ENCODE assay signal across 13 mouse cellular contexts in the genomic region with DNA sequence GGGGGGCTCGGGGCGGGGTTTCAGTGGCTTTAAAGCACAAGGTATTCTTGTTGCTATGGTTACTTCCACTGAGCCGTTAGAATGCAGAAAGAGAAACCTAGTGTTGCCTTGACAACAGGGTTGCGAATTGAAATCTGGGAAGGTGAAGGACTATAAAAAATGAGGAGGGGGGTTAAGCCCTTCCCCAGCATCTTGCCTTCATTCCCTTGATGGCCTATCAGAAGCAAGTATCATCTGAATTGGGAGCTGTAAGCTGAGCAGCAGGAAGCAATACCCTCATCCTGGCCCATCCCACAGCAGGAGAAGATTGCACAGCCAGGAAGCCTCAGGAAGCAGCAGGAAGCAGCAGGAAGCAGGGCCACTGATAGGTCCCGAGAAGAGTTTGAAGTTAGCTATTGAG.
DNase-seq lines count a peak whose midpoint lies in the region; ATAC-seq and TF ChIP-seq lines count a peak whose summit lies in the region.
"Had no signal": no experiment of that assay in that cellular context is flagged by ENCODE, and none has a peak within 500 bp of the region (broad histone marks: within the 10 kb centered on the region; RNA-seq: fewer than 3 reads in every experiment).

No protein-coding gene starts in this region.

- H3K36me3 ChIP-seq in forebrain, embryonic 13.5 days (ENCODE audit: poor library complexity, severe bottlenecking): no peaks in the 10 kb centered on the region
- H3K36me3 ChIP-seq in midbrain, embryonic 14.5 days (ENCODE audit: control insufficient read depth, insufficient read depth, low read length): no peaks in the 10 kb centered on the region
- no peaks in the 10 kb centered on the region for H3K36me3 ChIP-seq in intestine, postnatal 0 days (ENCODE audit: control insufficient read depth, insufficient read depth)
- H3K36me3 ChIP-seq: embryonic facial prominence, embryonic 13.5 days; G1E had no signal

- 22% methylated on average over 5 of the region's 5 CpGs for WGBS in forebrain, embryonic 13.5 days
- 7% methylated on average over 5 of the region's 5 CpGs for WGBS in midbrain, embryonic 14.5 days
- 30% methylated on average over 5 of the region's 5 CpGs for WGBS in intestine, postnatal 0 days

- TF ChIP-seq CTCF in left cerebral cortex, adult 2 months (IDR thresholded peaks at IDR 0.05): no peak
- no peak for TF ChIP-seq CTCF in brain, embryonic 14.5 days (IDR thresholded peaks at IDR 0.05; ENCODE audit: borderline replicate concordance, extremely low read depth, insufficient read depth, insufficient read length)
- TF ChIP-seq CTCF in intestine, postnatal 0 days (IDR thresholded peaks at IDR 0.05; ENCODE audit: low read depth): no peak

- H3K4me1 ChIP-seq in forebrain, embryonic 13.5 days: peaks cover 9% of the 10 kb centered on the region; the same call in 1 of the 2 replicates
- H3K4me1 ChIP-seq in midbrain, embryonic 14.5 days (ENCODE audit: control insufficient read depth, insufficient read depth, low read length): peaks cover 13% of the 10 kb centered on the region
- no peaks in the 10 kb centered on the region for H3K4me1 ChIP-seq in intestine, postnatal 0 days (replicated peaks; ENCODE audit: control insufficient read depth, insufficient read depth, low read length)

- intact Hi-C loops in left cerebral cortex, adult 2 months (cut with DNase I): no loop called here
- intact Hi-C loops in left cerebral cortex, postnatal 36 days (cut with DNase I): loop anchor here (5.0 kb wide), 1 partner anchor 32 kb away; no protein-coding TSS in a partner anchor

- H3K4me2 ChIP-seq in forebrain, embryonic 13.5 days: no peak overlapping the region
- H3K4me2 ChIP-seq in midbrain, embryonic 14.5 days (ENCODE audit: low read length): no peak overlapping the region
- no peak overlapping the region for H3K4me2 ChIP-seq in intestine, postnatal 0 days (replicated peaks; ENCODE audit: low read depth)
- H3K4me2 ChIP-seq: embryonic facial prominence, embryonic 13.5 days had no signal

- H3K27me3 ChIP-seq in forebrain, embryonic 13.5 days: no peaks in the 10 kb centered on the region
- no peaks in the 10 kb centered on the region for H3K27me3 ChIP-seq in midbrain, embryonic 14.5 days (ENCODE audit: control insufficient read depth, insufficient read depth, low read length)
- no peaks in the 10 kb centered on the region for H3K27me3 ChIP-seq in intestine, postnatal 0 days (replicated peaks; ENCODE audit: control insufficient read depth, insufficient read depth, low read length)
- H3K27me3 ChIP-seq: embryonic facial prominence, embryonic 13.5 days had no signal

- no peak for DNase-seq in left cerebral cortex, adult 2 months (ENCODE audit: extremely low spot score in 1 of 2, low spot score in 2 of 2)
- no peak for DNase-seq in left cerebral cortex, postnatal 36 days (ENCODE audit: low spot score in 2 of 2)
- DNase-seq in brain, embryonic 14.5 days (ENCODE audit: low read depth): peak; percentile 79
- peak; percentile 75 for DNase-seq in midbrain, embryonic 14.5 days
- DNase-seq in adipocyte (ENCODE audit: low spot score): no peak
- DNase-seq in spleen, adult 18-20 months: no peak
- DNase-seq: adrenal gland, postnatal 25 days; kidney, adult 2 months; left cerebral cortex, postnatal 4 days had no signal

- no peak overlapping the region for H3K4me3 ChIP-seq in left cerebral cortex, adult 2 months
- H3K4me3 ChIP-seq in forebrain, embryonic 13.5 days: no peak overlapping the region
- no peak overlapping the region for H3K4me3 ChIP-seq in midbrain, embryonic 14.5 days (replicated peaks; ENCODE audit: low read depth, low read length)
- no peak overlapping the region for H3K4me3 ChIP-seq in intestine, postnatal 0 days (ENCODE audit: low read depth, low read length)
- H3K4me3 ChIP-seq: embryonic facial prominence, embryonic 13.5 days had no signal

- 0 out of 2 replicates have a peak overlapping the region, but pooled peaks have one; percentile 4 for H3K27ac ChIP-seq in left cerebral cortex, adult 2 months
- 0 out of 2 replicates have a peak overlapping the region, but pooled peaks have one; percentile 14 for H3K27ac ChIP-seq in forebrain, embryonic 13.5 days
- peak overlapping the region; percentile 67 for H3K27ac ChIP-seq in midbrain, embryonic 14.5 days (replicated peaks; ENCODE audit: low read depth, low read length)
- H3K27ac ChIP-seq in intestine, postnatal 0 days (ENCODE audit: low read depth, low read length): no peak overlapping the region
- H3K27ac ChIP-seq: embryonic facial prominence, embryonic 13.5 days had no signal

- no peak for TF ChIP-seq POLR2A in brain, embryonic 14.5 days (IDR thresholded peaks at IDR 0.05; ENCODE audit: borderline replicate concordance, extremely low read depth, insufficient read depth, insufficient read length, poor library complexity, severe bottlenecking)

- ATAC-seq in forebrain, embryonic 13.5 days: peak; percentile 68
- peak; percentile 42; the same call in 1 of the 2 replicates for ATAC-seq in midbrain, embryonic 14.5 days (ENCODE audit: low FRiP score, low TSS enrichment)
- no peak for ATAC-seq in intestine, postnatal 0 days

- no peak overlapping the region for H3K9ac ChIP-seq in forebrain, embryonic 13.5 days
- H3K9ac ChIP-seq in midbrain, embryonic 14.5 days (replicated peaks; ENCODE audit: low read length): no peak overlapping the region
- H3K9ac ChIP-seq in intestine, postnatal 0 days (ENCODE audit: low read depth, low read length): no peak overlapping the region
- H3K9ac ChIP-seq: embryonic facial prominence, embryonic 13.5 days had no signal

- H3K9me3 ChIP-seq in forebrain, embryonic 13.5 days (replicated peaks): no peaks in the 10 kb centered on the region
- no peaks in the 10 kb centered on the region for H3K9me3 ChIP-seq in midbrain, embryonic 14.5 days (ENCODE audit: control insufficient read depth, low read length)
- no peaks in the 10 kb centered on the region for H3K9me3 ChIP-seq in intestine, postnatal 0 days (ENCODE audit: control insufficient read depth)
- H3K9me3 ChIP-seq: embryonic facial prominence, embryonic 13.5 days had no signal

Comparison
In these comparisons a context has a peak if more than half of its experiments do, and no peak if none do; other contexts are left out.
1. DNase-seq: peak in brain, embryonic 14.5 days (single experiment) and midbrain, embryonic 14.5 days (single experiment); none in left cerebral cortex, adult 2 months (0 of 2), left cerebral cortex, postnatal 36 days (0 of 2), adipocyte (single experiment) and spleen, adult 18-20 months (0 of 2).